Mouse (Mus musculus) kidney, adult 2 months (tissue): ENCODE measurements around the gene Gbp9.

ENCODE experiments used
- CTCF ChIP-seq: fragments of 200-500 bp; conservative IDR thresholded peaks from 2 replicates; pipeline ENCODE4 v1.5.1; 2011; ENCODE audit warnings: low read depth, mild to moderate bottlenecking, control low read depth, low read length, moderate library complexity, mixed read lengths; ENCODE audit not compliant: insufficient read depth, insufficient read length
- POLR2A ChIP-seq: fragments of 200-500 bp; IDR thresholded peaks from one replicate; pipeline ENCODE4 v1.6.1; 2011; ENCODE audit warnings: low read depth, low read length, control low read depth

- TF ChIP-seq CTCF (no peak), POLR2A (no peak)
Measured at GRCm38 (mm10) chr5:105138906-105139305, 433 bp downstream of the Gbp9 start.
